Mouse (Mus musculus) embryonic facial prominence, embryonic 10.5 days (tissue): ENCODE measurements at regions not wholly inside any gene's neighbourhood (a gene's known extent, or its start where the extent isn't known, plus 50 kb on each side); places are given as distances from the start of the nearest gene placed in this dataset.

Experiments
- DNase-seq: peaks from one replicate; pipeline ENCODE4 v3.0.0-alpha.2; 2017; ENCODE audit warnings: low spot score
- H3K27ac ChIP-seq: fragments of 300-500 bp; sonication (generic); replicated peaks from 2 replicates; pipeline ENCODE4 v1.5.1; 2016; ENCODE audit warnings: mild to moderate bottlenecking
- H3K27me3 ChIP-seq: fragments of 300-500 bp; sonication (generic); replicated peaks from 2 replicates; pipeline ENCODE4 v1.6.1; 2016; ENCODE audit warnings: low read depth, mild to moderate bottlenecking; ENCODE audit not compliant: poor library complexity, severe bottlenecking
- H3K36me3 ChIP-seq: fragments of 300-500 bp; sonication (generic); replicated peaks from 2 replicates; pipeline ENCODE4 v1.6.1; 2016; ENCODE audit warnings: mild to moderate bottlenecking, moderate library complexity
- H3K4me1 ChIP-seq: fragments of 300-500 bp; sonication (generic); 2 replicates; pipeline ENCODE4 v1.6.1; 2016
- H3K4me3 ChIP-seq: fragments of 300-500 bp; sonication (generic); 2 replicates; pipeline ENCODE4 v1.5.1; 2016; ENCODE audit warnings: mild to moderate bottlenecking, moderate library complexity
- H3K9me3 ChIP-seq: fragments of 300-500 bp; sonication (generic); 2 replicates; pipeline ENCODE4 v1.6.1; 2016; ENCODE audit warnings: mild to moderate bottlenecking
- WGBS: fragments of 180-500 bp; shearing (Covaris S2); methylation state at CpG from one replicate; pipeline ENCODE4 v1.1.7; 2016; 5-methylcytosine and 5-hydroxymethylcytosine counted together

GRCm38 (mm10) chr7:129775189-129775588, 183.5 kb downstream of the Wdr11 start:
- DNase-seq, result no peak
- no peak overlapping the region for H3K27ac ChIP-seq
- H3K4me3 ChIP-seq, result no peak overlapping the region
- H3K27me3 ChIP-seq, result peaks cover 56% of the 10 kb centered on the region
- no peaks in the 10 kb centered on the region for H3K9me3 ChIP-seq
- H3K36me3 ChIP-seq, result no peaks in the 10 kb centered on the region
- 64% methylated on average over 11 of the region's 11 CpGs for WGBS
- H3K4me1 ChIP-seq, result peaks cover 47% of the 10 kb centered on the region

- Histone ChIP-seq H3K27me3 (peaks cover 29% of the 10 kb centered on the region), H3K27ac (no peak overlapping the region), H3K36me3 (no peaks in the 10 kb centered on the region), H3K9me3 (no peaks in the 10 kb centered on the region), H3K4me3 (no peak overlapping the region), H3K4me1 (peaks cover 34% of the 10 kb centered on the region)
- WGBS, result 68% methylated on average over 13 of the region's 13 CpGs
- DNase-seq, result no peak
Measured at GRCm38 (mm10) chr7:129778842-129779421, 187.3 kb downstream of the Wdr11 start.

GRCm38 (mm10) chr7:129779939-129780338, 188.3 kb downstream of the Wdr11 start:
- DNase-seq, result no peak
- Histone ChIP-seq H3K4me3 (no peak overlapping the region), H3K27me3 (peaks cover 22% of the 10 kb centered on the region), H3K36me3 (no peaks in the 10 kb centered on the region), H3K9me3 (no peaks in the 10 kb centered on the region), H3K27ac (no peak overlapping the region), H3K4me1 (peaks cover 24% of the 10 kb centered on the region)
- WGBS, result 67% methylated on average over 6 of the region's 6 CpGs

GRCm38 (mm10) chr7:129781756-129782155, 190.1 kb downstream of the Wdr11 start:
- Histone ChIP-seq H3K27me3 (peaks cover 5% of the 10 kb centered on the region), H3K27ac (no peak overlapping the region; the same call in 1 of the 2 replicates), H3K36me3 (no peaks in the 10 kb centered on the region), H3K4me1 (peaks cover 16% of the 10 kb centered on the region), H3K9me3 (no peaks in the 10 kb centered on the region), H3K4me3 (no peak overlapping the region)
- no peak for DNase-seq
- WGBS, result 83% methylated on average over 3 of the region's 3 CpGs

GRCm38 (mm10) chr7:129784966-129785365, 193.3 kb downstream of the Wdr11 start:
- peaks cover 8% of the 10 kb centered on the region for H3K4me1 ChIP-seq
- no peak overlapping the region; the same call in 1 of the 2 replicates for H3K27ac ChIP-seq
- H3K4me3 ChIP-seq, result no peak overlapping the region
- 90% methylated on average over 4 of the region's 4 CpGs for WGBS
- no peak for DNase-seq
- H3K27me3 ChIP-seq, result no peaks in the 10 kb centered on the region
- H3K9me3 ChIP-seq, result no peaks in the 10 kb centered on the region
- H3K36me3 ChIP-seq, result no peaks in the 10 kb centered on the region

GRCm38 (mm10) chr7:129787011-129787410, 195.3 kb downstream of the Wdr11 start:
- Histone ChIP-seq H3K36me3 (no peaks in the 10 kb centered on the region), H3K4me1 (peaks cover 14% of the 10 kb centered on the region), H3K4me3 (no peak overlapping the region), H3K9me3 (no peaks in the 10 kb centered on the region), H3K27ac (no peak overlapping the region), H3K27me3 (peaks cover 6% of the 10 kb centered on the region)
- WGBS, result 85% methylated on average over 2 of the region's 2 CpGs
- DNase-seq, result no peak

GRCm38 (mm10) chr7:129787736-129788135, 196.1 kb downstream of the Wdr11 start:
- H3K9me3 ChIP-seq, result no peaks in the 10 kb centered on the region
- H3K4me3 ChIP-seq, result no peak overlapping the region
- H3K36me3 ChIP-seq, result no peaks in the 10 kb centered on the region
- H3K4me1 ChIP-seq, result peaks cover 14% of the 10 kb centered on the region
- no peak for DNase-seq
- peaks cover 11% of the 10 kb centered on the region for H3K27me3 ChIP-seq
- H3K27ac ChIP-seq, result no peak overlapping the region
- WGBS, result 91% methylated on average over 2 of the region's 2 CpGs

GRCm38 (mm10) chr7:129789461-129789860, 197.8 kb downstream of the Wdr11 start:
- no peak for DNase-seq
- H3K36me3 ChIP-seq, result no peaks in the 10 kb centered on the region
- no peaks in the 10 kb centered on the region for H3K9me3 ChIP-seq
- WGBS, result 55% methylated on average over 6 of the region's 6 CpGs
- H3K4me1 ChIP-seq, result peaks cover 14% of the 10 kb centered on the region
- H3K27ac ChIP-seq, result no peak overlapping the region
- H3K4me3 ChIP-seq, result no peak overlapping the region
- H3K27me3 ChIP-seq, result peaks cover 11% of the 10 kb centered on the region

- DNase-seq, result no peak
- no peak overlapping the region for H3K4me3 ChIP-seq
- 72% methylated on average over 6 of the region's 6 CpGs for WGBS
- peaks cover 11% of the 10 kb centered on the region for H3K27me3 ChIP-seq
- H3K36me3 ChIP-seq, result no peaks in the 10 kb centered on the region
- peaks cover 18% of the 10 kb centered on the region for H3K4me1 ChIP-seq
- no peaks in the 10 kb centered on the region for H3K9me3 ChIP-seq
- H3K27ac ChIP-seq, result no peak overlapping the region
Measured at GRCm38 (mm10) chr7:129790590-129791449, 199.2 kb downstream of the Wdr11 start.

GRCm38 (mm10) chr7:129791450-129791820, 199.8 kb downstream of the Wdr11 start:
- no peaks in the 10 kb centered on the region for H3K9me3 ChIP-seq
- no peak for DNase-seq
- H3K27ac ChIP-seq, result no peak overlapping the region
- WGBS, result 93% methylated on average over 6 of the region's 6 CpGs
- H3K27me3 ChIP-seq, result peaks cover 11% of the 10 kb centered on the region
- H3K36me3 ChIP-seq, result no peaks in the 10 kb centered on the region
- H3K4me3 ChIP-seq, result no peak overlapping the region
- peaks cover 18% of the 10 kb centered on the region for H3K4me1 ChIP-seq

GRCm38 (mm10) chr7:129793733-129794132, 202.1 kb downstream of the Wdr11 start:
- H3K27ac ChIP-seq, result no peak overlapping the region
- WGBS, result 92% methylated on average over 2 of the region's 2 CpGs
- no peak overlapping the region for H3K4me3 ChIP-seq
- H3K27me3 ChIP-seq, result peaks cover 11% of the 10 kb centered on the region
- H3K9me3 ChIP-seq, result no peaks in the 10 kb centered on the region
- H3K4me1 ChIP-seq, result peaks cover 18% of the 10 kb centered on the region
- no peak for DNase-seq
- H3K36me3 ChIP-seq, result no peaks in the 10 kb centered on the region

GRCm38 (mm10) chr7:129794276-129794675, 202.6 kb downstream of the Wdr11 start:
- DNase-seq, result no peak
- WGBS, result 84% methylated on average over 5 of the region's 5 CpGs
- Histone ChIP-seq H3K4me3 (no peak overlapping the region), H3K27me3 (peaks cover 11% of the 10 kb centered on the region), H3K27ac (no peak overlapping the region), H3K9me3 (no peaks in the 10 kb centered on the region), H3K36me3 (no peaks in the 10 kb centered on the region), H3K4me1 (peaks cover 16% of the 10 kb centered on the region)

GRCm38 (mm10) chr7:129798525-129798924, 206.9 kb downstream of the Wdr11 start:
- no peak for DNase-seq
- Histone ChIP-seq H3K9me3 (no peaks in the 10 kb centered on the region), H3K4me3 (no peak overlapping the region), H3K27me3 (no peaks in the 10 kb centered on the region), H3K36me3 (no peaks in the 10 kb centered on the region), H3K4me1 (peaks cover 30% of the 10 kb centered on the region), H3K27ac (no peak overlapping the region)
- WGBS, result 94% methylated on average over 5 of the region's 5 CpGs
